Mouse (Mus musculus): ENCODE data around the gene Clic3.

DNA sequence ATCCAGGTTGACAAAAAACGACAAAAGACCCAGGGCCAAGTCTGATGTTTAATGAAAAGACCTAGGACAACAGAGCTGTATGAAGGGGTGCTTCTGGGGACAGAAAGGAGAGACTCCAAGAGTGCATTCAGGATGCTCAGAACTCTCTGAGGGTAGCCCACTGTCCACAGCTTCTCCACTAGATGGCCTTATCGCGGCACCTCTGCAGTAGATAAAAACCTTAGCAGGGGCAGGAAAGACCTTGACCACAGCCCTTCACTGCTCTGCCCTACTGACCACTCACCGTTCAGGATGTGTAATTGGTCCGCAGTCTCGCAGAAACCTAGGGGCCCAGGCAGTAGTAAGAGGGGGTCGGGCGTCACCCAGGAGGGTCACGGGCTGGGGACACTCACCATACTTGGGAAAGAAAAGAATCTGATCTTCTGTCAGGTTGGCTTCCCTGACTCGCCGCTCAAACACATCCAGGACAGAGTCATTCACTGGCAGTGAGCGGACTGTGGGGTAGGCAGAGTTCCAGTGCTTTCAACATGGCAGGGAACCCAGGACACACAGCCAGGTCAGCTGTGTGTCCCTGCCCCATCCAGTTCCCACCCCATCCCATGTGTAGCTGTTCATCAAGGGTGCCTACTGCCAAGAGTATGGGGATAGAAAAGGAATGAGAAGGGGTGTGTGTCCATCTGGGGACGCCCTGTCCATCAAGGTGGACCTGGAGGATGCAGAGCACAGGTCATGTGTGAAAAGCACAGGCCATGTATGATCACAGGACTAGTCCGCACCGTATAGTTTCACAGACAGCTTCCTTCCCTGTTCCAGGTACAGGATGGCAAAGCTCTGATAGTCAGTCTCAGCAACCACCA is 42.2 kb downstream of the Clic3 start:
- TF ChIP-seq CTCF (IDR thresholded peaks at IDR 0.05; ENCODE audit: borderline replicate concordance, control insufficient read depth, extremely low read depth, insufficient read depth, low read length, poor library complexity) (no peak), POLR2A (IDR thresholded peaks at IDR 0.05; ENCODE audit: control insufficient read depth, extremely low read depth, insufficient read depth, low read length, poor library complexity) (no peak)

All from thymus, adult 2 months (tissue).